Mouse (Mus musculus): Measurements from ENCODE around the gene Tle2.

Tle2 gene

DNA sequence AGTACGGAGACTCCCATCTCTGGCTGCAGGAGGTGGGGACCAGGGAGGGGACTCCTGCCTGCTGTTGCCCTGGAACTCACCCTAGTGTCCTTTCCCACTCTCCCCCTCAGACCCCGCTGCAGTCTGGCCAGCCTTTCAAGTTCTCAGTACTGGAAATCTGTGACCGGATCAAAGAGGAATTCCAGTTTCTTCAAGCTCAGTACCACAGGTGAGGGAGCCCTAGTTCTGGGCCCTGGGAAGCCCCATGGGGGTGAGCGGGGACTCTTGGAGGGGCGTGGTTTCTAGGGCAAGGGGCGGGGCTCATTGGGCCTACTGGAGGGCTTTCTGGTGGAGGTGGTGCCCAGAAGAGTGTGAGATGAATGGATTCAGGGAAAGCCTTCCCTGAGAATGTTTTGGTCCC is 1.3 kb downstream of the Tle2 start:
- peak; percentile 55 for DNase-seq

DNA sequence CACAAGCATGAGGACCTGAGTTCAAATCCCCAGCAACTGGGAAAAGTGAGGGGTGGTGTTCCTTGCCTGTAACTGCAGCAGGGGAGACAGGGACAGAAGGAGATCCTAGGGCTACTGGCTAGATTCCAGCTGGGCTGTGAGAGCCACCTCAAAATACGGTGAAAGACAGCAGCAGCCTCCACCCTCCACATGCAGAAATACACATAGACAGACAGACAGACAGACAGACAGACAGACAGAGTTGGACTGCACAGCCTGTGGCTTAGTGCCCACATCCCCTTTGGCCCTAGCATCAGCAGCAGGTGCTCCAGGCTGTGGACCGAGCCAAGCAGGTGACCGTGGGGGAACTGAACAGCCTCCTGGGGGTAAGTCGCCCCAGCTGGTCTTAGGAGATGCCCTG is 5.6 kb downstream of the Tle2 start:
- DNase-seq = no peak

DNA sequence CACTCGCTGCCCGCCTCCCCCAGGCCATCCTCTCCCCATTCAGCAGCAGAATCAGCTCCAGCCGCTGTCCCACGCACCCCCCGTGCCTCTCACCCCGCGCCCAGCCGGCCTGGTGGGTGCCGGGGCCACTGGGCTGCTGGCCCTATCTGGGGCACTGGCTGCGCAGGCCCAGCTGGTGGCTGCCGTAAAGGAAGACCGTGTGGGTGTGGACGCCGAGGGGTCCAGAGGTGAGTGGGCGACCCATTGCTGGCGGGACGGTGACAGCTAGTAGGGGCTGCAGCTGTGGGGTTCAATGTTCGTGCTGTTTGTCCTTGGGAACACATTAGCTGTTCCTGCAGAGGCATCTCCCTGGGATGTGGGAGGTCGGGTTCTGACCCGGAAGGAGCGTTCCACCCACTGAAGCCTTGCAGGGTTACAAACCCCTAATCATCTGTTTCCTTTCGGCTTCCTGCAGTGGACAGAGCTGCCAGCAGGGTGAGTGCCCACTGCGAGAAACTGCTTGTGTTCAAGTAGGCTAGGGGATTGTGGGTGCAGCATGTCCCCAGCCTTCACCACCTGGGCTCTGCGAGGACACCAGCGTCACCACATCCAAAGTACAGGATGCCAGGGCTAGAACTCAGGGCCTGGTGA is 6.2 kb downstream of the Tle2 start:
- DNase-seq = peak; percentile 57

DNA sequence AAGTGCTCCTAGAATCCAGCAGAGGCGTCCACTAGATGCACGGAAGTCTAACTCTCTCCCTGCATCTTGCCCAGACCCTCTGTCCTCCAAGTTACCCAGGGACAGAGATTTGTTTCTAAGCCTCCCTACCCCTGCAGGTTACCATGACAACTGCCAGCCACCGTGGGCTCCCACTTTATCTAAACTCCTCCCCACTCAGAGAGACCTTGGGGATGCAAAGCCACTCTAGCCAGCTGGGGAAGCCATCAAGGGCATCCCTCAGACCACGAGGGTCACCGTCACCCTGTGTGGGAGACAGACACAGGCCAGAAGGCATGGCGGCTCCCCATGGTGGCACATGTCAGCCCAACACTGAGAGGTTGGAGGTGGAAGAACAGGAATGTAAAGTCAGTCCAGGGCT is 9.0 kb downstream of the Tle2 start:
- DNase-seq = no peak

DNA sequence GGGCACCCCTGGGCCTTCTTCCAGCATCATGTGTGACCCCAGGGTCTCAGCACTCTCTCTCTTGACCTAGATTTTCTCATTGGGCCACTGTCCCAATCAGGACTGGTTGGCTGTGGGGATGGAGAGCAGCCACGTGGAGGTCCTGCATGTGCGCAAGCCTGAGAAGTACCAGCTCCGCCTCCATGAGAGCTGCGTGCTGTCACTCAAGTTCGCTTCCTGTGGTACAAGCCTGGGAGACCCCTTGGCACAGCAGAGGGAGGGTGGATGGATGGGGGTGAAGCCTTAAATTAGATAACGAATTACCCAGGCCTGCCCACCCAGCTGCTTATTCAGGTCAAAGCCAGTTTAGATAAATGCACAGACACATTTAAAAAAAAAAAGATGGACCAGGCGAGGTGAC is 14.4 kb downstream of the Tle2 start:
- no peak for DNase-seq

DNA sequence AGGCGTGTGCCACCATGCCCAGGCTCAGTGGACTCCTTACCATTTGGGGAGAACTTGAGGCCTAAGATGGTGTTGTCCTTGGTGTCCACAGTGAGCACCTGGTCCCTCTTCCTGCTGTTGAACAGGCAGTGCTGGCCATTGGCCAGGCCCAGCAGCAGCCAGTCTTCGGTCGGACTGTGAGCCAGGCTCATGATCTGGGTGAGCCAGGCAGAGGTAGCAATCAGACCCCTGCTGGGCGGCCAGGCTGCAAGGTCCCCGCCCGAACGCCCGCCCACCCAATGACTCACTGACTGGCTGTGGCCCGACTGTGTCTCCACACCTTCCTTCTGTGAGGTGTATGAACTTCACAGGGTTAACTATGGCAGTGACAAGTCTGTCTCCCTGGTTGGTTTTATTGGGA is 17.5 kb downstream of the Tle2 start:
- no peak for DNase-seq

DNA sequence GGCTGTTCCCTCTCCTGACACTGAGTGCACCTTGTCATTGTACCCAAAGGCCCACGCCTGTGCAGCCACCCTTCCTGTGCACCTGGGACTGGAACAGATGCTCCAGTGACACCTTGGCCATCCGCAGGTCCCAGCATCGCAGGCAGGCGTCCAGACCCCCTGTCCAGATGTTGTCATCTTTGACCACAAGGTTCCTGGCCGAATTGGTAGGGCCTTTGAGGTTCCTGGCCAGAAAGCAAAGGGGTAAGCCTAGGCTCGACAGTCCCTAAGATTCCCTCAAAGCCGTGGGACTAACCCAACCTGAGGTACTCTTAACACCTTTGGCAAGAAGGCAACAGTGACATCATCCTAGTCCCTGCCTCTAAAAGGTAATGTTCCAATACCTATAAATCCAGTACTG is 18.3 kb downstream of the Tle2 start:
- DNase-seq = no peak

DNA sequence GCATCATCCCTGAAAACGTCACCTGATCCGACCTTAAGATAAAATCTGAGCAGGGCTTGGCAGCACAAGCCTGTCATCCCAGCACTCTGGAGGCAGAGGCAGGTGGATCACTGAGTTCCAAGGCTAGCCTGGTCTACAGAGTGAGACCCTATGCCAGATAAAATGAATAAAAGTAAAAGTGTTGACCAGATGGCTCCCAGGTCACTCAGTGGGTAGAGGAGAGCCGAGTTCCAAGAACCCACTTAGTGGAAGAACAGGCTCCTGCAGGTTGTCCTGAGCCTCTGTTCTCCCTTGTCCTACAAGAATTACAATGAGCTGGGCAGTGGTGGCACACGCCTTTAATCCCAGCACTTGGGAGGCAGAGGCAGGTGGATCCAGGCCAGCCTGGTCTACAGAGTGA is 18.9 kb downstream of the Tle2 start:
- DNase-seq = no peak

DNA sequence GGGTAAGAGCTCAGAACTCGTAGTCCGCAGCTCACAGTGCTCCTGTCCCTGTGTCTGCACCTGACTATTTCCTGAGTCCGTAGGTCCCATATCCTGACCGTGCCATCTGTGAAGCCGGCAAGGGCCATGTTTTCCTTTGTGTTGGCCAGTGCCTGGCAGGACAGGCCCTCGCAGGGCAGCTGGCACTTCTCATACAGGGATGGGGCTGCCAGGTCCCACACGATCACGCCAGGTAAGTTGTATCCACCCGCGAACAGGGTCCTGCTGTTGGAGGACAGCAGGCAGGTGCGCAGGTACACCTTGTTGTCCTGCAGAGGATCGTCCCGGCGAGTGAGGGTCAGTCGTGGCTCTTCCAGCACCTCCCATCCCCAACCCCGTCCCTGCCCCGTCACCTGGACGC is 19.6 kb downstream of the Tle2 start:
- no peak for DNase-seq

DNA sequence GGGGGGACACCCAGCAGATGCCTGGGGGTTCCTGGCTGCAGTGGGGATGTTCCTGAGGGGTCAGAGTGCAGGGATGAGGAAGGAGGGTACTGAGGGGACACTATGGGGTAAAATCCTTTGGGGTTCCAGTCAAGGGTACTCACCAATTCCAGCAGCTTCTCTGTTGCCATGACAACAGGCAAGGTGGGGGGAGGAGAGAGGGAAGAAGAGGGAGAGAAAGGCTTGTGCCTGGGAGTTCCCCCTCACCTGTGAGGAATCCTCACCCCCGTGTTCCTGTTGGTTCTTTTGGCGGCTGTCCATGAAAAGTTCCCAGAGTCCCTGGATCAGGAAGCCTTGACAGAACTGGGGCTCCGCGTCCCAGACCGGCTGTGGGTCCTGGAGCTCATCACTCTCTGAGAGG is 21.2 kb downstream of the Tle2 start:
- no peak for DNase-seq

DNA sequence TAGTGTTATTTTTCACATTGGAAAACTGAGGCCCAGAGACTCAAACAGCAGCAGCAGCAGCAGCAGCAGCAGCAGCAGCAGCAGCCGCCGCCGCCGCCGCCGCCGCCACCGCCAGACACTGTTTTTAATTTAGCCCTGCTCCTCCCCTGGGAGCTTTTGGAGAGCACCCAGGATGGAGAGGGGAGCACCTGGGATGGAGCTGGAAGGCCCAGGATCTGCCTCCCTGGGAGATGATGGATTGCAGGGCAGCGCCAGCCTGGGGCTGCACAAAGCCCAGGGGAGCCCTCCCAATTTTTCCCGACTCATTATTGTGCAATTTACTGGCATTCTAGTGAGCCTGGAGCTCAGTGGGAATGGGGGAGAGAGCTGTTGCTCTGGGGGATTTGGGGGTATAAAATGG is 22.2 kb downstream of the Tle2 start:
- no peak for DNase-seq

DNA sequence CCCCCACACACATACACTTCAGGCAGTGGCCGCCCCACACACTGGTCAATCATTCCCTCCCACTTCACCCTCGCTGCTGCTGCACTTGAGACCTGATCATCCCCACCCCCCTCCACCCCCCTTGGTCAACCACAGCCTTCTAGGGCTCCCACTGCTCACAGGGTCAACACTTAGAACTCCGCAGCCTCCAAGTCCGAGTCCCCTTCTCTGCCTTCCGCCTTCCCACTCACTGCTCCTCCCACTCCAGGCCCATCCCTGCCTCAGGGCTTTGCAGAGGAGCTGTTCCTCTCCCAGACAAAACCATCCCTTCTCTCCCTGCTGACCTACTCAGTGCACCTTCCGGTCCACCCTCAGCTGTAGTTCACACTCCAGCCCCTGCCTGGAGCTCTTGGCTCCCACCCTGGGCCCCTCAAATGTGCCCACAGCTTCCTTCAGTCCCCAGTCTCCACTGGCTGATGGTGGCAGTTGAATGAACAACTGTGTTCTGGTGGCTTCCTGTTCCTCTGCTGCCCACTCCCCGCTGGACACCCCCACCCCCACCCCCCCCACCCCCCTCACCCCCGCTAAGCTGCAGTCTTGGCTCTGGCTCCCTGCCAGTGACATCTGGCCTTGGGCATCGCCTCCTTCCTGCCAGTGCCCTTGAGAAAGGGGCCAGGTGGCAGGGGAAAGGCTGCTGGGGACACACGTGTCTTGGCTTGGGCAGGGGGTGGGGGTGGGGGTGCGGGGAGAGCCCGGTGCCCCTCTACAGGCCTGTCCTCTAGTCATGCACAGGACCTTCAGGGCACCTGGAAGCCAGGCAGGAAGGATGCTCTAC is 23.0 kb downstream of the Tle2 start:
- peak; percentile 73 for DNase-seq

DNA sequence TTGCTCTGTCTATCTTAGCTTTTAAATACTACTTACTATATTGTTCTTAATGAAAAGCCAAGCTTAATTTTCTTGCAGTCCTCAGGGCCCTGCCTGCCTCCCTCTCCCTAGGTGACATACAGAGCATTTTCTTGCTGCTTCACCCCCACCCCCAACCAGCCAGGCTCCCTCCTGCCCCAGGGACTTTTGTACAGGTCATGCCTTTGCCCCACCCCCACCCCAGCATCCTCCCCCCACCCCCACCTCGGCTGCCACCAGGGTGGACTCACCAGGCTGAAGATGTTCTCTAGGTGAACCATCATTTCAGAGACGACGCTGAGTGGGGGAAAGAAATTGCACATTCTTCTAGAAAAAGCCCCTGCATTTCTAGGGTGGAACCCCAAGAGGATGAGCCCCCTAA is 24.0 kb downstream of the Tle2 start:
- DNase-seq = no peak

DNA sequence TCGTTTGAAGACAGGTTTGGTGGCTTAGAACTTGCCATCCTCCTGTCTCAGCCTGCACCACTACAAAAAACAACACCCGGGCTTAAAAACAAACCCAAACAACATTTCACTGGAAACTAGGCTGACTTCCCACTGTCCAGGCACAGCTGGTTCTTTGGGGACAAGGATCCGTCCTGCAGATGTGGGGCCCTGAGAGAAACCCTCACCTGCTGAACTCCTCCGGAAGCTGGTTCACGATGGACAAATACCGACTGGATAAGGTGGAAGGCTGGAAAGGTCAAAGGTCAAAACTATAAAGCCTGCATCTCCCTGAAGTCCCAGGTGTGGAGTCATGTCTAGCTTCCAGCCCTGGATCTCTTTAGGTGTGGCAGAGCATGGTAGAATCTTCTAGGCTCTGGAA is 24.5 kb downstream of the Tle2 start:
- no peak for DNase-seq

DNA sequence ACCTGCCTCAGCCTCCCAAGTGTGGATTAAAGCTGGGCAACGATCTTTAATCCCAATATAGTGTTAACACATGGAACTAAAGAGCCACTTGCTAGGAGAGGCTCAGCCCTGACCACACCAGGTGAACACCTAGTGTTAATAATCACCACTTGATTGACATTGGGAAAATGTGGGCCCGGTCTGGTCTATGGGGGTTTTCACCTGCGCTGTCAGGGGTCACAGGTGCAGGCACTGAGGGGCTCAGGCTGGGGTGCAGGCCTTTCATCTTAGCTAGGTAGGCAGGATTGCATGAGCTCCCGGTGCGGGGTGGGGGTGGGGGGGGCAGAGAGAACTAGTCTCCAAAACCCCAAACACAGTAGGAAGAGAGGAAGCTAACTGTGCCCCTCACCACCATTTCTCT is 25.3 kb downstream of the Tle2 start:
- DNase-seq = no peak

DNA sequence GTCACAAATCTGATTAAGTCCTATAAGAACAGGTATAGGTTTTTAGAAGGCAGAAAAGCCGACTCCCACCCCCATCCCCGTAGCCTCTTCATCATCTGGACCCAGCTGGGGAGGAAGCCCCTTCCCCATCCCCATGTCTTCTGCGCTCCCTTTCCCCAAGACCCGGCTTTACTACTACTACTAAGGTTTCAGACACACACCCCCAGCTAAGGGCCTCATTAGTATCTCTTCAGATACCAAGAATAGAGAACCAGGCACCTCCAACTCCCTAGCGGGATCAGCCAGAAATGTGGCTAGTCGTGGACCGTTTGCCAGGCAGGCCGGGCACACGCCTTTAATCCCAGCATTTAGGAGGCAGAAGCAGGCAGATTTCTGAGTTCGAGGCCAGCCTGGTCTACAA is 25.7 kb downstream of the Tle2 start:
- DNase-seq = no peak

DNA sequence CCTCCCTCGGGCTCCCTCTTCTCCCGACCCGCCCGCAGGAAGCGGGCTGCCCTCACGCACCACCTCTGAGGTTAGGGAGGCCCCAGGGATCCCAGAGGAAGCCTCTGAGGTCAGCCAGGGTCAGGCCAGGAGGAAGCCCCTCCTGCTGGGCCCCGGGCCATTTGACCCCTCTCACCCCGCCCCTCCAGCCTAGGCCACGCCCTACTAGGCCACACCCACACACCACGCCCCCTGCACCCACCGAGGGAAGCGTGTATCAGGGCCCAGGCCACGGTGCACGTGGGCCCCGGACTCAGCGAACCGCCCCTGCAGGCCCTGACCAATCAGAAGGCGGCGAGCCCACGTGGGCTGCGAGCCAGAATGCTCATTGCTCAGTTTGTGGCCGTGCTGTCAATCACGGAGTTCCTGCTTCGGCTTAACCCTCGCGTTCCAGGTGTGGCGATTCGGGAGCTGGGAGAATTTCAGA is 26.4 kb downstream of the Tle2 start, which contains the start of gene Tle6:
Gene Tle6, minus strand, starts transcription at position 336 of the 466 bp plus-strand sequence.
- peak; percentile 97 for DNase-seq

DNA sequence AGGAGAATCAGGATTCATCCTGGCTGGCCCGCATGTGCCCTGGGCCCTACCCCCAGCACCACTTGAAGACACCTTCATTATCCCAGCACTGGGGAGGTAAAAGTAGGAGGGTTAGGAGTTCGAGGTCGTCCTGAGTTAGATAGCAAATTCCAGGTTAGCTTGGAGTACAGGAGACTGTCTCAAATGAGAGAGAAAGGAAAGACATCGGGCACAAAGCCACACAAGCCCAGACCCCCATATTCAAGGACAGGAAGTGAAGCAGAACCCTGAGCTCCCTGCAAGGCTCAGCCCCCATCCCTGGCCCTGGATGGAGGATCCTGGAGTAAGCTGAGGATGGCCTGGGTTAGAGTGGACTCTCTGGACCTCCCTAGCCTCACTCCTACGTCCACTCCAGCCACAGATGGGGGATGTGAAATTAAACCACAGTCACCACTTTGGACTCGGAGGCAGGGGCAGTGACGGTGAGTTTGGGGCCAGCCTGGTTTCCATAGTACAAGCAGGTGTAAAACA is 27.1 kb downstream of the Tle2 start:
- DNase-seq = no peak

DNA sequence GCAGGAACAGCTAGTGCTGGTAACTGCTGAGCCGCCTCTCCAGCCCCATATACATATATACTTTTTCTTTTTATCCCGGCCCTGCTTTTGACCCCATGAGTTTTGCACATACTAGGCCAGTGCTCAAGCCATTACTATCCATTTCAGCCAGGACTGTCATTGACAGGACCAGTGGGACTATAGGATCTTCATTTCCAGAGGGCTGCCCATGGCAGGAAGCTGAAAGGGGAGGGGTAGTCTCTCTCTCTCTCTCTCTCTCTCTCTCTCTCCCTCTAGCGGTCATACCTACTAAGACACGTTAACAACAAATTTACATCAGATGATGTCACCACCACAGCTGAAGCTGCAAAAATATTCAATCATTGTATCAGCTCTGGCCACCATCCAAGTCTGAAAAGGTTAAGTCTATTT is 28.4 kb downstream of the Tle2 start:
- peak; percentile 62 for DNase-seq

DNA sequence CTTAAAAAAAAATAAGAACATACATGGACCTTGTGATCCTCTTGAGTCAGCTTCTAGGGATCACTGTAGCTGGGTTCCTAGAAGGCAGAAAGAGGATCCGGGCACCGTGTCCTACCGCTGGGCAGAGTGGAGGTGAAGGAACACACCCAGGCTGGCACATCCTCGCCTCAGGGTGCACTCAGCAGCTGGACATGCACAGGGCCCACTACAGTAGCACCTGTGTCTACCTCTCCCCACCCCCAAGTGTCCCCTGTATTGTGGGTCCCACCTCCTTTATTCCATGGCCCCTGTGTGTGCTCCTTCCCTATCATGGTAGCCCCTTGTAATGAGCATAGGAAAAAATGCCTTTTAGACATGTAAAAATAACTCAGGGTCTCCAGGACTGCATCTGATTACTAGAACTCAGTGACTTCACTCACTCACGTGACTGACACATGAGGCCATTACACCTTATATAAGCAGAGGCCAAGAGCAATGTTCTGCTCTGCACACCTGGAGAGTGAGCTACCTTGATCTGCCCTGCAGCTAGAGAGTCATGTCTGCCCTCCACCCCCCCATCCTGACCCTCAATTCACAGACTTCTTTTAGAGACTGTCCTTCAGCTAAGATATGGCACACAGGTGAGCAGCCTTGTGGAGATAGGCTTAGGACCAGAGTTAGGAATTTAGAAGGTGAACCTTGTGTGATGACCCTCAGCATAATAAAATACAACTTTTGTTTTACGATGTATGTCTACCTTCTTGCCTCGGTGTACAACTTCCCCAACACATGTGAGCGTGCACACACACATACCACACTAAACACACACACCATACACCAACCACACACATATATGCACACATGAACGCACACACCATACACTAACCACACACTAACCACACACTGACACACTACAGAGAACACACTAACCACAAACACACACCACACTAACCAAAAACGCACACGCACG is 29.9 kb downstream of the Tle2 start:
- DNase-seq = no peak

DNA sequence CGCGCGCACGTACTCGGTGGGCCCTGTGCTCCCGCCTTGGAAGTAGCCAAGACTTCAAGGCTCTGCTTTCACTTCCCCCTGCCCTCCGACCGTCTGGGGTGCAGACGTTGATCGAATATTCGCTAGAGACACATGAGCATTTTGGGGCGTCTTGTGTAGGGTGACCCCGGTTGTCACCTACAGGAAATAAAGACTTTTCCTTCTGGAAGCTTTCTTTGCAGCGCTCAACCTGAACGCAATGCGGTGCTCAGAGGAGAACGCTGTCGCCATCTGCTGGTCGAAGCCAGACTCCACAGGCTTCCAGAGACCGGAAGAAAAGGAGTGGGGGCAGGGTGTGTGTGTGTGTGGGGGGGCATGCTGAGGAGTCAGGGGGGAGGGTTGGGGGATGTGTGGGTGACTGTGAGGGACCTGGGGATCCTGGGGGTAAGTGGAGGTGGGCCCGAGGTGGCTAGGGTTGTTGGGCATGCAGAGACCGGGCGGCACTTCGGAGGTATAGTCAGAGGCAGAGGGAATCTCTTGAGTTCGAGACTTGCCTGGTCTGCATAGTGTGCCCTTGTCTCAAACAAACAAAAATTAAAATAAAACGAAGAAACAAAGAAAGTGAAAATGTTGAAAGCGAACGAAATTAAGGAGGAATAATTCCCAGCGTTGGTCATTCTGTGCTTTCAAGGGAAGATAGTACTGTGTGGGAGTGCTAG is 30.8 kb downstream of the Tle2 start:
- peak; percentile 93 for DNase-seq

DNA sequence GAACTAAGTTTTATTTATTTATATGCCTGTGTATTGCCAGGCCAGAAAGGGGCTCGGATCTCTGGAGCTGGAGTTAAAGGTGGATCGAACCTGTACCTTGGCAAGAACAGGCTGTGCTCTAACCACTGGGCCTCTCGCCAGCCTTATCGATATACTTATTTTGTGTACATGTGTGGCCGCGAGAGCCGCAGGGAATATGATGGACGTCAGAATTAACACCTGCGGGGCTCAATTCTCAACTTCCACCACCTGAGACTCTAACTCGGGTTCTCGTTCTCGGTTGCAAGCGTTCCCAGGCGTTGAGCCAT is 31.3 kb downstream of the Tle2 start:
- DNase-seq = no peak

All from lung, postnatal 10 days (tissue).